Mouse (Mus musculus) limb, embryonic 13.5 days (tissue): Measurements from ENCODE around the gene Cdk14. TPM values are rescaled to one million over a fixed set of nuclear protein-coding genes. Genes with fewer than 3 reads are reported as not detected.

Source experiments
- ATAC-seq: fragments of 200-750 bp; cut with Nextera tagmentation; 2 replicates; pipeline ENCODE4 v1.8.0; 2017; ENCODE audit warnings: low read depth, moderate number of reproducible peaks, moderate TSS enrichment; ENCODE audit not compliant: low FRiP score
- H3K27ac ChIP-seq: fragments of 300-500 bp; sonication (generic); 2 replicates; pipeline ENCODE4 v1.5.1; 2015; ENCODE audit warnings: inconsistent platforms, mild to moderate bottlenecking, moderate library complexity
- H3K27me3 ChIP-seq: fragments of 300-500 bp; sonication (generic); 2 replicates; pipeline ENCODE4 v1.6.1; 2015; ENCODE audit warnings: mild to moderate bottlenecking, inconsistent platforms
- H3K36me3 ChIP-seq: fragments of 300-500 bp; sonication (generic); 2 replicates; pipeline ENCODE4 v1.6.1; 2015; ENCODE audit warnings: inconsistent platforms, mild to moderate bottlenecking, moderate library complexity
- H3K4me1 ChIP-seq: fragments of 300-500 bp; sonication (generic); 2 replicates; pipeline ENCODE4 v1.6.1; 2015; ENCODE audit warnings: inconsistent platforms
- H3K4me2 ChIP-seq: fragments of 300-500 bp; sonication (generic); replicated peaks from 2 replicates; pipeline ENCODE4 v1.6.1; 2015; ENCODE audit warnings: inconsistent platforms, mild to moderate bottlenecking, moderate library complexity
- H3K4me3 ChIP-seq: fragments of 300-500 bp; sonication (generic); 2 replicates; pipeline ENCODE4 v1.5.1; 2015; ENCODE audit warnings: moderate library complexity, mild to moderate bottlenecking, inconsistent platforms
- H3K9ac ChIP-seq: fragments of 300-500 bp; sonication (generic); 2 replicates; pipeline ENCODE4 v1.6.1; 2015; ENCODE audit warnings: mild to moderate bottlenecking, inconsistent platforms
- H3K9me3 ChIP-seq: fragments of 300-500 bp; sonication (generic); 2 replicates; pipeline ENCODE4 v1.6.1; 2016; ENCODE audit warnings: inconsistent platforms
- WGBS: fragments of 180-500 bp; shearing (Covaris S2); methylation state at CpG from one replicate; pipeline ENCODE4 v1.1.7; 2015; 5-methylcytosine and 5-hydroxymethylcytosine counted together
- polyA plus RNA-seq: library from polyadenylated mRNA; unstranded; fragments of >200 nt; fragmentation: Nextera tagmentation; extraction: Ambion mirVana; gene quantifications from 2 replicates; pipeline ENCODE4 v1.2.1, GENCODE M21; 2015

Gene Cdk14
- polyA plus RNA-seq, 1 experiment from 2014 or later, result 23.2 TPM

- Histone ChIP-seq H3K4me2 (no peak overlapping the region), H3K9me3 (no peaks in the 10 kb centered on the region), H3K4me3 (no peak overlapping the region), H3K36me3 (no peaks in the 10 kb centered on the region; the same call in 1 of the 2 replicates), H3K9ac (no peak overlapping the region), H3K4me1 (peaks cover 35% of the 10 kb centered on the region), H3K27me3 (no peaks in the 10 kb centered on the region), H3K27ac (no peak overlapping the region)
- 49% methylated on average over 2 of the region's 2 CpGs for WGBS
- no peak for ATAC-seq
Measured at GRCm38 (mm10) chr5:4861141-4861540, 559.0 kb downstream of the Cdk14 start.

- no peak overlapping the region for H3K4me2 ChIP-seq
- no peaks in the 10 kb centered on the region for H3K9me3 ChIP-seq
- H3K4me1 ChIP-seq, result peaks cover 30% of the 10 kb centered on the region
- H3K9ac ChIP-seq, result no peak overlapping the region
- H3K27me3 ChIP-seq, result no peaks in the 10 kb centered on the region
- no peaks in the 10 kb centered on the region for H3K36me3 ChIP-seq
- WGBS, result 15% methylated on average over 5 of the region's 5 CpGs
- H3K27ac ChIP-seq, result no peak overlapping the region
- ATAC-seq, result peak; percentile 82; the same call in 1 of the 2 replicates
- H3K4me3 ChIP-seq, result no peak overlapping the region
Measured at GRCm38 (mm10) chr5:4858032-4858641, 562.0 kb downstream of the Cdk14 start.

- no peak for ATAC-seq
- peaks cover 15% of the 10 kb centered on the region for H3K4me1 ChIP-seq
- H3K4me2 ChIP-seq, result no peak overlapping the region
- H3K27me3 ChIP-seq, result no peaks in the 10 kb centered on the region
- no peaks in the 10 kb centered on the region for H3K9me3 ChIP-seq
- no peak overlapping the region for H3K27ac ChIP-seq
- no peak overlapping the region for H3K4me3 ChIP-seq
- WGBS, result 70% methylated on average over 2 of the region's 2 CpGs
- H3K9ac ChIP-seq, result no peak overlapping the region
- no peaks in the 10 kb centered on the region for H3K36me3 ChIP-seq
Measured at GRCm38 (mm10) chr5:4853503-4853902, 566.6 kb downstream of the Cdk14 start.

GRCm38 (mm10) chr5:4852711-4853320 is 567.3 kb downstream of the Cdk14 start:
- no peak overlapping the region for H3K27ac ChIP-seq
- no peaks in the 10 kb centered on the region for H3K27me3 ChIP-seq
- peaks cover 8% of the 10 kb centered on the region for H3K4me1 ChIP-seq
- WGBS, result 71% methylated on average over 6 of the region's 6 CpGs
- H3K4me3 ChIP-seq, result no peak overlapping the region
- no peak for ATAC-seq
- no peak overlapping the region for H3K4me2 ChIP-seq
- H3K9me3 ChIP-seq, result no peaks in the 10 kb centered on the region
- no peak overlapping the region for H3K9ac ChIP-seq
- no peaks in the 10 kb centered on the region for H3K36me3 ChIP-seq

GRCm38 (mm10) chr5:4851934-4852710 is 568.0 kb downstream of the Cdk14 start:
- H3K36me3 ChIP-seq, result no peaks in the 10 kb centered on the region
- 71% methylated on average over 9 of the region's 9 CpGs for WGBS
- no peak overlapping the region for H3K4me3 ChIP-seq
- no peaks in the 10 kb centered on the region for H3K27me3 ChIP-seq
- no peak overlapping the region for H3K4me2 ChIP-seq
- H3K4me1 ChIP-seq, result 0 out of 2 replicates have a peak, but pooled peaks cover 7% of the 10 kb centered on the region
- no peaks in the 10 kb centered on the region for H3K9me3 ChIP-seq
- no peak for ATAC-seq
- H3K9ac ChIP-seq, result no peak overlapping the region
- no peak overlapping the region for H3K27ac ChIP-seq

- WGBS, result 95% methylated on average over 4 of the region's 4 CpGs
Measured at GRCm38 (mm10) chr5:4851245-4851933, 568.7 kb downstream of the Cdk14 start.

GRCm38 (mm10) chr5:4834819-4835480 is 585.2 kb downstream of the Cdk14 start:
- Histone ChIP-seq H3K36me3 (no peaks in the 10 kb centered on the region), H3K4me3 (no peak overlapping the region), H3K9ac (no peak overlapping the region), H3K27ac (peak overlapping the region; percentile 39; the same call in 1 of the 2 replicates), H3K27me3 (no peaks in the 10 kb centered on the region), H3K9me3 (no peaks in the 10 kb centered on the region), H3K4me2 (no peak overlapping the region; the same call in 1 of the 2 replicates), H3K4me1 (peaks cover 11% of the 10 kb centered on the region)
- peak; percentile 74; the same call in 1 of the 2 replicates for ATAC-seq
- WGBS, result 11% methylated on average over 13 of the region's 13 CpGs

More at GRCm38 (mm10) chr5:4851245-4851933, 568.7 kb downstream of the Cdk14 start:
- Histone ChIP-seq H3K9me3 (no peaks in the 10 kb centered on the region), H3K4me2 (no peak overlapping the region), H3K36me3 (no peaks in the 10 kb centered on the region), H3K4me3 (no peak overlapping the region), H3K9ac (no peak overlapping the region), H3K4me1 (0 out of 2 replicates have a peak, but pooled peaks cover 7% of the 10 kb centered on the region), H3K27me3 (no peaks in the 10 kb centered on the region), H3K27ac (no peak overlapping the region)
- ATAC-seq, result no peak

GRCm38 (mm10) chr5:4833940-4834339 is 586.2 kb downstream of the Cdk14 start:
- 54% methylated on average over 11 of the region's 11 CpGs for WGBS
- Histone ChIP-seq H3K36me3 (no peaks in the 10 kb centered on the region), H3K4me3 (no peak overlapping the region), H3K27me3 (no peaks in the 10 kb centered on the region), H3K9me3 (no peaks in the 10 kb centered on the region), H3K4me1 (peaks cover 11% of the 10 kb centered on the region), H3K9ac (no peak overlapping the region), H3K27ac (no peak overlapping the region), H3K4me2 (no peak overlapping the region)
- ATAC-seq, result no peak

GRCm38 (mm10) chr5:4826886-4827285 is 593.2 kb downstream of the Cdk14 start:
- WGBS, result 69% methylated on average over 2 of the region's 2 CpGs
- Histone ChIP-seq H3K4me2 (no peak overlapping the region), H3K9me3 (no peaks in the 10 kb centered on the region), H3K27me3 (no peaks in the 10 kb centered on the region), H3K27ac (no peak overlapping the region), H3K4me1 (peaks cover 7% of the 10 kb centered on the region; the same call in 1 of the 2 replicates), H3K9ac (no peak overlapping the region), H3K36me3 (no peaks in the 10 kb centered on the region), H3K4me3 (no peak overlapping the region)
- no peak for ATAC-seq

GRCm38 (mm10) chr5:4825951-4826350 is 594.2 kb downstream of the Cdk14 start:
- Histone ChIP-seq H3K36me3 (no peaks in the 10 kb centered on the region), H3K9ac (no peak overlapping the region), H3K27ac (no peak overlapping the region), H3K4me2 (no peak overlapping the region), H3K4me1 (peaks cover 16% of the 10 kb centered on the region), H3K4me3 (no peak overlapping the region), H3K27me3 (no peaks in the 10 kb centered on the region), H3K9me3 (no peaks in the 10 kb centered on the region)
- peak; percentile 59; the same call in 1 of the 2 replicates for ATAC-seq
- 28% methylated on average over 7 of the region's 7 CpGs for WGBS

GRCm38 (mm10) chr5:4825076-4825475 is 595.0 kb downstream of the Cdk14 start:
- ATAC-seq, result no peak
- H3K27ac ChIP-seq, result no peak overlapping the region

More at GRCm38 (mm10) chr5:4825076-4825475, 595.0 kb downstream of the Cdk14 start:
- H3K4me2 ChIP-seq, result no peak overlapping the region
- no peaks in the 10 kb centered on the region for H3K27me3 ChIP-seq
- H3K9me3 ChIP-seq, result no peaks in the 10 kb centered on the region
- H3K4me3 ChIP-seq, result no peak overlapping the region
- WGBS, result 92% methylated on average over 4 of the region's 4 CpGs
- peaks cover 21% of the 10 kb centered on the region for H3K4me1 ChIP-seq
- no peak overlapping the region for H3K9ac ChIP-seq
- H3K36me3 ChIP-seq, result no peaks in the 10 kb centered on the region
